Mouse (Mus musculus): Measurements from ENCODE around the gene Ttc29. TPM values are rescaled to one million over a fixed set of nuclear protein-coding genes. Genes with fewer than 3 reads are reported as not detected.

The Ttc29 gene
- polyA plus RNA-seq, 1 experiment from 2014 or later = not detected

GRCm38 (mm10) chr8:78432451-78432850 is 219.4 kb downstream of the Ttc29 start:
- Histone ChIP-seq H3K36me3 (no peaks in the 10 kb centered on the region), H3K9me3 (replicated peaks) (no peaks in the 10 kb centered on the region), H3K4me3 (no peak overlapping the region), H3K27me3 (ENCODE audit: low read depth, poor library complexity, severe bottlenecking) (peaks cover 100% of the 10 kb centered on the region), H3K4me1 (peaks cover 29% of the 10 kb centered on the region), H3K27ac (no peak overlapping the region)
- no peak for DNase-seq (ENCODE audit: low spot score)
- WGBS = 21% methylated on average over 1 of the region's 1 CpGs

DNA sequence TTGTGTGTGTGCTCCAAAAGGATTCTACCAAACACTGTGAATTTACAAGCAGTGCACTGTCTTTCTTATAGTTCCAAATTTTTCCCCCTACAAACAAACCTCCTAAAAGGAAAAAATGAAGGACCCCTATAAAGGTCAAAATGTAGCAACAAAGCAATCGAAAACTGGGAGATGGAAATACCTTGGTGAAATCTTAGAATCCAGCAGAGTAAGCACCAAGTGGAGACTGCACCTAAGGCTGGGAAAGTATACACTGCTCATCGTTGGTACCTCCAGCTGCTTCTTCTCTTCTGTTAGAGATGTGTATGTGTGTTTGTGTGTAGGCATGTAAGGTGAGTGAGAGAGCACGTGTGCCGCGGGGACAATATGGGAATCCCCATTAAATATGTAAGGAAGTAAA is 220.2 kb downstream of the Ttc29 start:
- peaks cover 29% of the 10 kb centered on the region for H3K4me1 ChIP-seq
- H3K27ac ChIP-seq = no peak overlapping the region
- H3K9me3 ChIP-seq (replicated peaks) = no peaks in the 10 kb centered on the region
- H3K27me3 ChIP-seq (ENCODE audit: low read depth, poor library complexity, severe bottlenecking) = peaks cover 100% of the 10 kb centered on the region
- DNase-seq (ENCODE audit: low spot score) = no peak
- no peaks in the 10 kb centered on the region for H3K36me3 ChIP-seq
- WGBS = 20% methylated on average over 5 of the region's 5 CpGs
- no peak overlapping the region for H3K4me3 ChIP-seq

DNA sequence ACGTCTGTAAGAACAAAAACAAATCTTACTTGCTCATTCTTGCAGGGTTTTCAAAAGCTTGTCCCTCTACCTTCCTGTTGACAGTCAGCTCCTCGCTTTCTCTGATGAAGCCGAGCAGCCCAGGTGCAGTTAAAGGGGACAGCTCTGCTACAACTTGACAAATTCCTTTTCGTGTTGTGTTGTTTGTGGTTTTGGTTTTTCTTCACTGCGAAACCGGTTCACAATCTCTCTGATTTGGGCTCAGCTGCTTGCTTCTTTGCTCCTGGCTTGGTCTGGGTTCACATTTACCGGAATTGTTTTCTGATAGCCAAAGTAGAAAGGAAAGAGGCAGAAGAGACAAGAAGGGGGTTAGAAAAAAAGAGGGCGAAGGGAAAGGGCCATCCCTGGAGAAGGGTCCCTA is 221.2 kb downstream of the Ttc29 start:
- H3K9me3 ChIP-seq (replicated peaks) = no peaks in the 10 kb centered on the region
- no peak for DNase-seq (ENCODE audit: low spot score)
- peaks cover 100% of the 10 kb centered on the region for H3K27me3 ChIP-seq (ENCODE audit: low read depth, poor library complexity, severe bottlenecking)
- no peaks in the 10 kb centered on the region for H3K36me3 ChIP-seq
- WGBS = 2% methylated on average over 8 of the region's 8 CpGs
- H3K27ac ChIP-seq = no peak overlapping the region
- H3K4me1 ChIP-seq = peaks cover 29% of the 10 kb centered on the region
- no peak overlapping the region for H3K4me3 ChIP-seq

DNA sequence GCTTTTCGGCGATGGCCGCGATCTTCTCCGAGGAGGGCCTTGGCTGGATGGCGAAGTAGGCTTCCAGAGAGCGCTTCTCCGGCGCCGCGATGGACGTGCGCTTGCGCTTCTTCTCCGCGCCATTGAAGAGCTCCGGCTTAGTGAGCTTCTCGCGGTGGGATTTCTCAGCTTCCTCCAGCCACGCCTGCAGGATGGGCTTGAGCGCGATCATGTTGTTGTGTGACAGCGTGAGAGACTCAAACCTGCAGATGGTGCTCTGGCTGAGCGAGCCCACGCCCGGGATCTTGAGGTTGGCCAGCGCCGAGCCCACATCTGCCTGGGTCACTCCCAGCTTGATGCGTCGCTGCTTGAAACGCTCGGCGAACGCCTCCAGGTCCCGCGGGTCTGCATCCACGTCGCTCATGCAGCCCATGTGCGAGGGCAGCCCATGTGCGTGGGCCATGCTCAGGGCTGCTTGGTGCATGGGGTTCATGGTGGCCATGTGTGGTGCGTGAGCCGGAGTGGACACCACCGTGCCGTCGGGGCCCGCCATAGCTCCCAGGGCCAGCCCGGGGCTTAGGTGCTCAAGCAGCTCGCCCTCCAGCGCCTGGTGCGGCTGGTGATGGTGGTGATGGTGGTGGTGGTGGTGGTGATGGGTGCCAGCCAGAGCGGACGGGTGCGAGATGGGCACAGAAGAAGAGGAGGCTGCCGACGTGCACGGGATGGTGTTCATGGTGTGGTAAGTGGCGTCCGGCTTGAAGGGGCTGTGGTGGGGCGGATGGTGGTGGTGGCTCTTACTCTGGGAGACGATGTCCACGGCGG is 221.9 kb downstream of the Ttc29 start:
- no peak overlapping the region for H3K27ac ChIP-seq
- H3K36me3 ChIP-seq = no peaks in the 10 kb centered on the region
- H3K9me3 ChIP-seq (replicated peaks) = no peaks in the 10 kb centered on the region
- H3K4me1 ChIP-seq = peaks cover 29% of the 10 kb centered on the region
- peaks cover 100% of the 10 kb centered on the region for H3K27me3 ChIP-seq (ENCODE audit: low read depth, poor library complexity, severe bottlenecking)
- 2% methylated on average over 62 of the region's 62 CpGs for WGBS
- peak; percentile 53 for DNase-seq (ENCODE audit: low spot score)
- H3K4me3 ChIP-seq = 0 out of 2 replicates have a peak overlapping the region, but pooled peaks have one; percentile 48

- Histone ChIP-seq H3K4me3 (peak overlapping the region; percentile 48), H3K27me3 (ENCODE audit: low read depth, poor library complexity, severe bottlenecking) (peaks cover 100% of the 10 kb centered on the region), H3K9me3 (replicated peaks) (no peaks in the 10 kb centered on the region), H3K36me3 (no peaks in the 10 kb centered on the region), H3K4me1 (peaks cover 29% of the 10 kb centered on the region), H3K27ac (no peak overlapping the region)
- no peak for DNase-seq (ENCODE audit: low spot score)
- WGBS = 1% methylated on average over 18 of the region's 18 CpGs
Measured at GRCm38 (mm10) chr8:78435624-78435960, 222.5 kb downstream of the Ttc29 start.

DNA sequence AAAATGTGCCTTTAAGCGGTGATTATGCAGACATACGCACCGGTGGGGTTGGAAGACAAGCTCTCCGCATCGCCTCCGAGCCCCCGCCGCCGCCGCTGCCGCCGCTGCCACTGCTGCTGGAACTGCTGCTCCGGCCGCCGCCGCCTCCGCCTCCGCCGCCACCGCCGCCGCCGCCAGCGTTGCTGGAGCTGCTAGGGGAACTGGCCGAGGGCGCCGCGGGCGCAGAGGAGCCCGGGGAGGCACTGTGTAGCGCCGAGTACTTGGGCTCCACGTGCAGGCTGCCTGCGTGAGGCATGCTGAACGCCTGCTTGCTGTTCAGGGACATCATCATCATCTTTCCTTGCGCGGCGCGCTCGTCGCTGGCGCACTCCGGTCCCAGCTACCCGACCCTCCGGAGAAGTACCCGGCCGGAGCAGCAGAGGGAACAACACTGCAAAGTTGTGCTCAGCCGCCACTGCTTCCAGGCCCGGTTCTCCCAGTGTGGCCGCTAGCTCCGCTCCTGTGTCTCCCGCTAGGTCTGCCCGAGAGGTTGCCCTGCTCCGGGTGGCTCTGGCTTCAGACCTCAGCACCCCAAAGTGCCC is 223.1 kb downstream of the Ttc29 start, which contains the start of gene Pou4f2:
Pou4f2 (minus strand) TSS at position 575 of the 581 bp plus-strand sequence.
- Histone ChIP-seq H3K27me3 (ENCODE audit: low read depth, poor library complexity, severe bottlenecking) (peaks cover 100% of the 10 kb centered on the region), H3K9me3 (replicated peaks) (no peaks in the 10 kb centered on the region), H3K4me3 (peak within 1 kb of the TSS; percentile 48), H3K36me3 (no peaks in the 10 kb centered on the region), H3K27ac (no peak within 1 kb of the TSS), H3K4me1 (peaks cover 29% of the 10 kb centered on the region)
- WGBS = 1% methylated on average over 54 of the region's 54 CpGs
- peak; percentile 76 for DNase-seq (ENCODE audit: low spot score)

- Histone ChIP-seq H3K27me3 (ENCODE audit: low read depth, poor library complexity, severe bottlenecking) (peaks cover 100% of the 10 kb centered on the region), H3K9me3 (replicated peaks) (no peaks in the 10 kb centered on the region), H3K27ac (no peak overlapping the region), H3K36me3 (no peaks in the 10 kb centered on the region), H3K4me3 (peak overlapping the region; percentile 48), H3K4me1 (peaks cover 29% of the 10 kb centered on the region)
- WGBS = under 1% methylated on average over 21 of the region's 25 CpGs
- DNase-seq (ENCODE audit: low spot score) = no peak
Measured at GRCm38 (mm10) chr8:78436661-78437060, 223.6 kb downstream of the Ttc29 start.

DNA sequence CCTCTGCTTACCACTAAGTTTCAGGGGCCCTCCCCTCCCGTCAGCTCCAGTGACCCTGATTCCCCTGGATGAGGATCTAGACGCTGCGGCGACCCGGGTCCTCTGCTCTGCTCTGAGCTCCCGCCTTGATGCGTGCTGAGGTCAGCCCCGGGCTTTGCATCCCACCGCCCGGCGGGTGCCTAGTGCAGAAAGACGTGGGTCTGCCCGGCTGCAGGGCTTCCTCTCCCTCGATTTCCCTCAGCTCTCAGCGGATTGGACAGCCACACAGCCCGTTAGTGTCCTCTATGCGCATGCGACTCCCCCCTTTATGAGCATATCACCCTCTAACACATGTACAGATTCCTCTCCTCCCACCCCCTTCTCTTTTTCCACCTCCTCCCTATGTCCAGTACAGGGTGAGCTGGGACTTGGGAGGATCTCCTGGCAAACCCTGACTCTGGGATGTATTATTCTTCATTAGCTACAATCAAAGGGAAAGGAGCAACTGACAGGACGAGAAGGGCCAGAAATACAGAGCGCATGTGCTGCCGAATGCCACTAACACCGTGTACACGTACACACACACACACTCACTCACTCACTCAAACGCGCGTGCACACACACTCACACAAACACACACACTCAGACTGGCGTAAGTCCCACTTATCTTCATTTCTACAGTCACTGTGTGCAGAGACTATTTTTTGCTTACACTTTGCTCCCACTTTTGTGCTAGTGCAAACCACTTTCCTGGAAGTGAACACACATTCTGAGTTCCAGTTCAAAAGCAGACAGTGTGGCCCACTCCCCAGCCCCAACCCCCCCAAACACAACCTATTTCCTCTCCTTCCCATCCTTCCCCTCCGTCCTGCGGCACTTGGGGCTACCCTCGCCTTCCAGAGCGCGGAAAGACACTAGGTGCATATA is 224.3 kb downstream of the Ttc29 start:
- Histone ChIP-seq H3K9me3 (replicated peaks) (no peaks in the 10 kb centered on the region), H3K27me3 (ENCODE audit: low read depth, poor library complexity, severe bottlenecking) (peaks cover 100% of the 10 kb centered on the region), H3K36me3 (no peaks in the 10 kb centered on the region), H3K27ac (no peak overlapping the region), H3K4me3 (peak overlapping the region; percentile 48), H3K4me1 (peaks cover 29% of the 10 kb centered on the region)
- DNase-seq (ENCODE audit: low spot score) = no peak
- 3% methylated on average over 32 of the region's 32 CpGs for WGBS

GRCm38 (mm10) chr8:78438121-78438520 is 225.0 kb downstream of the Ttc29 start:
- Histone ChIP-seq H3K27ac (no peak overlapping the region), H3K9me3 (replicated peaks) (no peaks in the 10 kb centered on the region), H3K27me3 (ENCODE audit: low read depth, poor library complexity, severe bottlenecking) (peaks cover 100% of the 10 kb centered on the region), H3K4me3 (peak overlapping the region; percentile 22; the same call in 1 of the 2 replicates), H3K4me1 (peaks cover 29% of the 10 kb centered on the region), H3K36me3 (no peaks in the 10 kb centered on the region)
- under 1% methylated on average over 18 of the region's 18 CpGs for WGBS
- DNase-seq (ENCODE audit: low spot score) = peak; percentile 79

- H3K27me3 ChIP-seq (ENCODE audit: low read depth, poor library complexity, severe bottlenecking) = peaks cover 59% of the 10 kb centered on the region
- no peak overlapping the region for H3K4me3 ChIP-seq
- no peaks in the 10 kb centered on the region for H3K36me3 ChIP-seq
- H3K4me1 ChIP-seq = peaks cover 4% of the 10 kb centered on the region
- H3K9me3 ChIP-seq (replicated peaks) = no peaks in the 10 kb centered on the region
- H3K27ac ChIP-seq = no peak overlapping the region
- DNase-seq (ENCODE audit: low spot score) = peak; percentile 8
- WGBS = 85% methylated on average over 1 of the region's 1 CpGs
Measured at GRCm38 (mm10) chr8:78442781-78443180, 229.7 kb downstream of the Ttc29 start.
